Mouse (Mus musculus) erythroblast, embryonic 14.5 days (primary cell): ENCODE data around the gene Zfp362.

ENCODE experiments used
- GATA1 ChIP-seq: IDR thresholded peaks from 2 replicates; pipeline ENCODE4 v1.6.1; 2012; ENCODE audit warnings: low read length, inconsistent platforms, mixed read lengths
- TAL1 ChIP-seq: IDR thresholded peaks from 3 replicates; pipeline ENCODE4 v1.6.1; 2012; ENCODE audit warnings: low read length, inconsistent platforms, mixed read lengths

DNA sequence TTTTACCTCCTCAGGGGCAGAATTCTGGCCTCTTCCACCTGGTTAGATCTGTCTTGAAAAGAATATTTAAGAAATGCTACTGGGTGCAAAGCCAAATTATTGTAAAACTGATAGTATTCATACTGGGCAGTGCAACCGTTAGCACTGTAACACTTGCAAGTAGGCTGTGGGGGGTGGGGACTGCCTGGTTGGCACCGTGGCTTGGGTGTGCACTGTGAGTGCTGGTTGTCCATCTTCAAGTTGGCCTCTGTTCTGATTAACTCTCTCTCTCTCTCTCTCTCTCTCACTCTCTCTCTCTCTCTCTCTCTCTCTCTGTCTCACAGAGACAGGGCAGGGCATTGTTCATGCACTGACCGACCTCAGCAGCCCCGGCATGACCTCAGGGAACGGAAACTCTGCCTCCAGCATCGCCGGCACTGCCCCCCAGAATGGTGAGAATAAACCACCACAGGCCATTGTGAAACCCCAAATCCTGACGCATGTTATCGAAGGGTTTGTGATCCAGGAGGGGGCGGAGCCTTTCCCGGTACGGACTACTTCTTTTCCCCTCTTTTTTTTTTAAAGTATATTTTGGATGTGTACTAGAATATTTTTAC is 62.7 kb downstream of the Zfp362 start:
- TF ChIP-seq GATA1 (no peak), TAL1 (no peak)
